Mouse (Mus musculus) C2C12 (cell line): Measurements from ENCODE around the gene Tns2.

ENCODE experiments used
- CEBPB ChIP-seq: IDR thresholded peaks from one replicate; pipeline ENCODE4 v1.6.1; 2011; ENCODE audit warnings: low read depth, mild to moderate bottlenecking, control low read depth, moderate library complexity
- CTCF ChIP-seq: IDR thresholded peaks from one replicate; pipeline ENCODE4 v1.5.1; 2011; ENCODE audit not compliant: control insufficient read depth, insufficient read depth, insufficient read length
- FOSL1 ChIP-seq: IDR thresholded peaks from one replicate; pipeline ENCODE4 v1.8.0; 2011; ENCODE audit warnings: mild to moderate bottlenecking, low read length; ENCODE audit not compliant: poor library complexity, insufficient read depth, severe bottlenecking
- MYOG ChIP-seq: IDR thresholded peaks from one replicate; pipeline ENCODE4 v1.6.1; 2011; ENCODE audit not compliant: control insufficient read depth, insufficient read length; ENCODE audit errors: extremely low read depth
- USF1 ChIP-seq: IDR thresholded peaks from one replicate; pipeline ENCODE4 v1.6.1; 2011; ENCODE audit warnings: low read depth, mild to moderate bottlenecking, control low read depth, moderate library complexity

DNA sequence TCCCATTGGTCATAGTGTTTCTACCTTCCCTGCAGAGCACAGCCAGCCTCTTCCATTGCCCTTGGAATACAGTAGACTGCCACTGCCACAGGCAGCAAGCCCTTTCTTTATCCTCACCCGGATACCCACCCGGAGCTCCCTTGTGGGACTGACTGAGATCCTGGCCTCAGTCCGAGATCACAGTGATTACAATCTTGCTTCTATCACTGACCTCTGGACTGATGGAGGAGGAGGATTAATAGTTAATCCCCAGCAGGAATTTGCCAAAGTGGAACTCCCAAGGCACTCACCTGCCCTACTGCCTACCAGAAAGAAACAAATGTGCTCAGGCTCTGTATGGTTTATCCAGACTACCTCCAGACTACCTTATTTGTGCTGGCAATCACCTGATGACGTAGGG, 49.3 kb downstream of the Tns2 start:
- TF ChIP-seq CTCF (no peak), USF1 (no peak), FOSL1 (no peak), CEBPB (no peak), MYOG (no peak)
